Mouse (Mus musculus) G1E-ER4 (cell line): ENCODE measurements around the gene Cpt1b. TPM values are rescaled to one million over a fixed set of nuclear protein-coding genes. Genes with fewer than 3 reads are reported as not detected.

Experiments used
- GATA1 ChIP-seq: IDR thresholded peaks from one replicate; pipeline ENCODE4 v1.8.0; 2012; ENCODE audit warnings: low read length, inconsistent platforms
- polyA plus RNA-seq: library from polyadenylated mRNA; stranded (reverse); fragments of >175 nt; gene quantifications from 2 replicates; pipeline ENCODE4 v1.2.3, GENCODE M21; 2012

The Cpt1b gene
- polyA plus RNA-seq: 0.41 and 0.71 TPM in 2 replicates

- TF ChIP-seq GATA1: no peak
Measured at GRCm38 (mm10) chr15:89425711-89426121, at the start of gene Cpt1b. Cpt1b (minus strand) TSS chr15:89425863.

DNA sequence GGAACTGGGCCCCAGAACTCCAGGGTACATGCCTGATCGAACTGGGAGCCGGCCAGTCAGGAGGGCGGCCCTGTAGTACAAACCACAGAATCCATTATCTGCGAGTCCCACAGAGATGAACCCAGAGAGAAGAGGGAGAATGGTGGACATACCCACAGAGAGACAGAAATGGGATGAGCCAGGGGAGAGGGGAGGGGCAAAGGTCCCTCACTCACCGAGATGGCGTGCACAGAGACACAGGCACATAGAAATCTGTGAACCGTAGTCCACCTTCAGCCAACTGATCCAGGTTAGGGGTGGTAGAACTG lies 49.6 kb upstream of the Cpt1b start:
- TF ChIP-seq GATA1: no peak

DNA sequence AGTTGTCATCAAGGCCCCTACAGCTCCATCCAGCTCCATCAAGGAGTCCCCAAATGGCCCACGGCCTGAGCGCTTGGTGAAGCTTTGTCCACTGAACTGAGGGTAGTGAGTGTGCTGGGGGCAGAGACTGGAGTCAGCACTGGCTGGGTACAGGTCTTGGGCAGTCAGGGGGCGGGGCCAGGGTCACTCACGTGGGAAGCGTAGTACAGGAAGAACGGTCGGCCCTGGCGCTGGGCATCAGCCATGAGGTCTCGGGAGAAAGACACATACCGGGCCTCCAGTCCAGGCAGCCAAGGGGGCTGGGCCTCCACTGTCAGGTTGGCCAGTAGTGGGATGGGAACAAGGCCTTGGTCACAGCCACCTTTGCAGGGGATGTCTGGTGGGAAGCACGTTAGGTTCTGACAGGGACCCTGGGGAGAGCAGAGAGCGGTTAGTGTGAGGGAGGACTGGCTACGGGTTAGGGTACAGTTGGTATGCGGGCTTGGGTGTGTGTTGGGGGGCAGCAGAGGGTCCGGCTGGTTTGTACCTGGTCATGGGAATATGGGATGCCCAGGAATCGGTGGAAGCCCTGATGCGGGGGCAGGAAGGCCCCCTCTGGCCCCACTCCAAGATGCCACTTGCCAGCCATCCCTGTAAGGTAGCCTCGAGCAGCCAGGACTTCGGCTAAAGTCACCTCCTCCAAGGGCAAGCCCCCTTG lies 49.1 kb upstream of the Cpt1b start:
- no peak for TF ChIP-seq GATA1

- no peak for TF ChIP-seq GATA1
Measured at GRCm38 (mm10) chr15:89473921-89474320, 48.3 kb upstream of the Cpt1b start.

- TF ChIP-seq GATA1: no peak
Measured at GRCm38 (mm10) chr15:89473370-89473769, 47.7 kb upstream of the Cpt1b start.

DNA sequence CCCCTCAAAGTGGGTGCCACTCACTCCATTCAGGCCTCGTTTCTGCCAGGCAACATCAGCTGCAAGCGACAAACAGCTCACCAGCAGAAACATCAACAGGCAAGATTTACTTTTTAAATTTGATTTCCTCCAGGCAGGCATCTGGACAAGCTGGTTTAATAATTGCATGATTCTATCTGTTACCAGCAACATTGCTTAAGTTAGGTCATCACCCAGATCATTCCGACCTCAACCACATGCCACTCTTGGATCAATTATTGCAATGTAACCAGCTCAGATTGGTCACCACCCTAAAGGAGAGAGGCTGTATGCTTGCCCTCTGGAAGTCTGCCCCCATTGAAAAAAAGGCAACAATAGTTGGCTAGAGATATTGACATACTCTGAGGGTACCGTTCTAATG lies 45.8 kb upstream of the Cpt1b start:
- no peak for TF ChIP-seq GATA1

GRCm38 (mm10) chr15:89468577-89468976 lies 42.9 kb upstream of the Cpt1b start:
- no peak for TF ChIP-seq GATA1

- no peak for TF ChIP-seq GATA1
Measured at GRCm38 (mm10) chr15:89465052-89465451, 39.4 kb upstream of the Cpt1b start.

- TF ChIP-seq GATA1: no peak
Measured at GRCm38 (mm10) chr15:89463334-89464235, 37.9 kb upstream of the Cpt1b start.

GRCm38 (mm10) chr15:89462176-89462575 lies 36.5 kb upstream of the Cpt1b start:
- TF ChIP-seq GATA1: no peak

GRCm38 (mm10) chr15:89461321-89461720 lies 35.7 kb upstream of the Cpt1b start:
- TF ChIP-seq GATA1: no peak

DNA sequence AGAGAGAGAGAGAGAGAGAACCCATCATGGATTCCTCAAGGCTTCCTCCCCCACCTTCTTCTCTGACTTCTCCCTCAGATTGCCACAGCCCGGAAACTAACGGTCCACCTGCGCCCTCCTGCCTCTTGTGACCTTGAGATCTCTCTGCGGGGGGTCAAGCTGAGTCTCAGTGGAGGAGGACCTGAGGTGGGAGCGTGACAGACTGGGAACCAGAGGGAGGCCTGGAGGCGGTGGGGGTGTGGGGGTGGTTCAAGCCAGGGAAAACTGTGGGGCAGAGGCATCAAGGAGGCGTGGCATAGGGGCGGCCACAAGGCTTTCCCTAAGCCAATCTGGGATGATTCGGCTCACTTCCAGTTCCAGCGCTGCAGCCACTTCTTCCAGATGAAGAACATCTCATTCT lies 34.6 kb upstream of the Cpt1b start:
- TF ChIP-seq GATA1: no peak

DNA sequence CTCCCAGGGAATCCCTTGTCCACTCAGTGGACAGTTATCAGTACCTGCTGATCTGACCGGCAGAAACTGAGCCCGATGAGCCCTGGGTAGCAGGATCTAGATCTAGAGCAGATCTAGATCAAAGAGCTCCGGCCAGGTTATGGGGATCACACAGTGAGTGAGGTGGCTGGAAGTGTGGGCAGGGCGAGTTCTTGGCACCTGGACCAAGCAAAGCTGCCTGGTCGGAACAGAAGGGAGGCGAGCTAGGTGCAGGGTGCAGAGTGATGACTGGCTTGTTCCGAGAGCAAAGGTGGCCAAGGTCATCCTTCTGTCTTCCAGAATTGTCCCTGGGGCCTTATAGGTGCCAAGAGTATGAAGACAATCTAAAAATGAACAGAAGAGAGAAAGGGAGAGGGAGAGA lies 34.2 kb upstream of the Cpt1b start:
- no peak for TF ChIP-seq GATA1

DNA sequence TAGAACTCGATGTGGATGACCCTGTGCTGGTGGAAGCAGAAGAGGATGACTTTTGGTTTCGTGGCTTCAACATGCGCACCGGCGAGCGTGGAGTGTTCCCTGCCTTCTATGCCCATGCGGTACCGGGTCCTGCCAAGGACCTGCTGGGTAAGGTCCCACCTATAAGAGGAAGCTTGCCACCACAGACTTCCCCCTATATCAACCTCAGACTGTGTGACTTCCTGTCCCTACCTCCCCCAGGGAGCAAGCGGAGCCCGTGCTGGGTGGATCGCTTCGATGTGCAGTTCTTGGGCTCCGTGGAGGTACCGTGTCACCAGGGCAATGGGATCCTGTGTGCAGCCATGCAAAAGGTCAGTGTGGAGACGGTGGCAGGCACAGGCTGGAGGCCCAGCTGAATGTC lies 33.3 kb upstream of the Cpt1b start:
- no peak for TF ChIP-seq GATA1

DNA sequence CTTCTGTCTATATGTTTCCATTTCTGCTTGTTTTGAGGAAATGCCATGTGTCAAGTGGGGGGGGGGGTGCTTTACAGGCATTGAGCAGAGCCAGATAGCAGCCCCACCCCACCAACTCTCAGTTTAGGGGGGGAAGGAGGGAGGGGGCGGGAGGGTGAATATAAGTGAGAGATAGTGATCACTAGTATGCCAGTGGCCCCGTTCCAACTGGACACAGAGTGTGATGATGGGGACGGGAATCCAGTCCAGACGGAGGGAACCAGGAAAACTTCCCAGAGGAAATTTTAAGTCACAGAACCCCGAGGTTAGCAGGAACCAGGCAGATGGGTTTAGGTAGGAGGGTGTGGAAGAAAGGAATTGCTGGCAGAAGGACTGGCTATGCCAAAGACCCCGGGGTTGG lies 30.0 kb upstream of the Cpt1b start:
- TF ChIP-seq GATA1: no peak

DNA sequence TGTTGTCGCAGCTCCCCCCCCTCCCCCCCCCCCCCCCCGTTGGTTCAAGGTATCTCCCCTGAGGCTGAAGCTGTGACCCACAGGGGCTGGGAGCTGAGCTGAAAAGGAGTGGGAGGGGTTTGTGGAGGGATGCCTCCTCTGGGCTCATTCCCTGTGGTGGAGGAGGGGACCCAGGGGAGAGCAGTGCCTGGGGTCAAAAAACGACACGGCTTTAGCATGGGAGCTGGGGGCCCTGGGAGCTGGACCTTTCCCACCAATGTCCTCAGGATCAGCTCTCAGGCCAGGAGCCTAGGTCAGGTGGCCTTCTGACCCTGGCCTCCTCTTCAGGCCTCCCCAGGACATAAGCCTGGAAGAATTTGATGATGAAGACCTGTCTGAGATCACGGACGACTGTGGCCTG lies 29.2 kb upstream of the Cpt1b start:
- no peak for TF ChIP-seq GATA1
